Mouse (Mus musculus) heart, postnatal 4 days (tissue): ENCODE results near the gene Rab6b. TPM values are rescaled to one million over a fixed set of nuclear protein-coding genes. Genes with fewer than 3 reads are reported as not detected.

Source experiments
- DNase-seq: peaks from one replicate; pipeline ENCODE4 v3.0.0; 2021
- total RNA-seq, 2 experiments: library from RNA; stranded (reverse); gene quantifications; 2 replicates each; pipeline ENCODE4 v1.2.3; 2021

Rab6b gene
- total RNA-seq, 2 experiments from 2014 or later: 1.3 to 1.4 TPM

DNA sequence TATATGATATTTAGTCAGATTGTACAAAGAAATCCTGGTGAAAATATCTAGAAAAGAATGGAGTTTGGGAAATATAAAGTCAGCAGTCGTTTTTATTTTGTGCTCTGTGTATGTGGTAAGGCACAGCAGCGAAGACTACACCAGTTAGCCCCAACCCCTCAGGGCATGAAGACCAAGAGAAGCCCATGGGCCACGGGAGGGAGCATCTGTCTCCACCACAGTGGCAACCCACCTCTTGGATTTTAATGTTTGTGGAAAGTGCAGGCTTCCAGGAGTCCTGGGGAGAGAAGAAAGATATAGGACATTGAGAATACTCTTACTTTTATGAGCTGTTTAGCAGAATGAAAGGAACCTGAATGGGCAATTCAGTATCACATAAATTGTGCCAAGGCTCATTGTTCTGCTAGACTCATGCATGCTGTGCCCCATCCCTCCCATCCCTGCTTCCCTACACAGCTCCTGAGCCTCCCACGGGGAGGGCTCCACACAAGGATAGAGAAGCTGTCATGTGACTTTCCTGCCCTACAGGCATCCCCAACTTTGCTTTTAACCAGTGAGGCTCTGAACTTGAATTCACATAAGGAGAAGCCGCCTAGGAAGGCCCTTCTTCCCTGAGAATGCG is 97.3 kb downstream of the Rab6b start:
- no peak for DNase-seq

DNA sequence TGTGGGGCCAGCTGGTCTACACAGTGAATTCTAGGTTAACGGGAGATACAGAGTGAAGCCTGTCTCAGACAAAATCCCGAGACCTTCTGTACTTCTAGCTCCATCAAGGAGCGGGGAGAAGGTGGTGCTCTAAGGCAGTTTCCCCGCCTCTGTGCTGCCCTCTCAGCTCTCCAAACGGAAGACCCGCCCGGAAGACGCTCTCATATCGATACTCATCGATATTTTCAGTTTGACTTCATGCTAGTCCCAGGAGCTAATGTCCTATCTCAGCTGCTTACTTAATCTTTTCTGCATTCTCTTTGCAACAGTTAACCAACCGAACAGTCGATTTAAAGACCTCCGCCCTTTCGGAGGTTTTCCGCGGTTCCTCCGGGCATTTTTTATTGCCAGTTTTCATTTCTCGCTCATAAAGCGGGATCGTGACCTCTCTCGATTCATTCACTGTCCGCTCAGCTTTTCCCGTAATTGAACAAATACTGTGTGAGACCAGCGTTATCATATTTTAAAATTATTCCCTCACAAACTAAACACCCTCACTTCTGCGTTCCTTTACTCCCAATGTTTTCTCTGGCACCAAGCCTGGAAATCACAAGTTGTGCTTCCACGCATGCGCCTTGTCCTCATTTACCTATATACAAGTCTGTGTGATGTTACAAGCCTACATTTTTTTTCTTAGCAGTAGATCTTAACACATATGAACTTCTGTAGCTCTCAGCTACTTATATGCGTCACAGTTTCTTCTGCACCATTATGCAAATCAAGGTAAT is 101.2 kb downstream of the Rab6b start:
- peak; percentile 12 for DNase-seq

DNA sequence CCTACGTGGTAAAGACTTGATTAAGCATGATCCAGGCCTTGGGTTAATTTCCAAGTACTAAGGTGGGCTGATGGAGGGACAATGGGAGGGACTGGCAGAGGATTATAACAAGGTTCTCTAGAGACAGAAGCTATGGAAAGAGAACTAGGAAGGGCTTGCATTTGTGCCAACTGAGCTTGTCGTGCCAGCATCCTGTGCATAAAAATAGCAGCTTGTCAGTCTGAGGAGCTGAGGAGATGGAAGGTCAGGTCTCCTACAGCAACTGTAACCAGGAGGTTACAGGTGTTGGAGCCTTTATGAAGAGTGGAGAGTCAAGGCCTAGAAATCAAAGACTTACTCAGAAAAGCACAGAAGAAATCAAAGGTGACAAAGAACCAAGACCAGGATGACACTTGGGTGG is 102.0 kb downstream of the Rab6b start:
- peak; percentile 42 for DNase-seq

DNA sequence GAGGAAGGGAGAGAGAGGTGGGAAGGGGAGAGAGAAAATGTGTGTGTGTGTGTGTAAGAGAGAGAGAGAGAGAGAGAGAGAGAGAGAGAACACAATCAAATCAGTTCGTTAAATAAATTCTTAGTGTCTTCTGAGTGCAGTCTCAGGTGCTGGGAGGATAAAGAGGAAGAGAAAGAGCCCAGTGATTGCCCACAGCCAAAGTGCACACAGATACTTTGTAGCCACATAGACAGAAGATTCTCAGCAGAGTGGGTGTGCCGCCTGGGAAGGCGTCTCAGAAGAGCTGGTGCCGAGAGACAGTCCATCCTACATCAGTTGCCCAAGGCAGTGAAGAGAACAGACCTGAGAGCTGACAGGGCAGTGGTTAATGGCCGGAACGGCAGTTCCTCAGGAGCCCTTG is 102.7 kb downstream of the Rab6b start:
- no peak for DNase-seq

DNA sequence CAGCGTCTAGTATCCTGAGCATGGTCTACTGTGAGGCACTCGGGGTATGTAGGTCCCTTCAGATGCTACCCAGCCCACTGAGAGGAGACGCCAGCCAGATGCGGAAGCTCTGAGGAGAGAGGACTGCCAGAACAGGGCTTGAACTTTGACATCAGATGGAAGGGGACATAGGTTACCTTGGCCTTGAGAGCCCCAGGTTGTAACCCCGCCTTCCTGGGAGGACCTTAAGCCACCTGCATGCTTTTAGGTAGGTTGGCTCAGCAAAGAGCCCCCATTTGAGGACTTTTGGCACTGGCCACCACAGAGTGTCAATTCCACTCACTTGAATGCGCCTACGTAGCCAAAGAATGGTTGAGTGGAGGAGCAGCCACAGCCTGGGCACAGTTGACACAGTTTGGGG is 113.1 kb downstream of the Rab6b start:
- DNase-seq: no peak

DNA sequence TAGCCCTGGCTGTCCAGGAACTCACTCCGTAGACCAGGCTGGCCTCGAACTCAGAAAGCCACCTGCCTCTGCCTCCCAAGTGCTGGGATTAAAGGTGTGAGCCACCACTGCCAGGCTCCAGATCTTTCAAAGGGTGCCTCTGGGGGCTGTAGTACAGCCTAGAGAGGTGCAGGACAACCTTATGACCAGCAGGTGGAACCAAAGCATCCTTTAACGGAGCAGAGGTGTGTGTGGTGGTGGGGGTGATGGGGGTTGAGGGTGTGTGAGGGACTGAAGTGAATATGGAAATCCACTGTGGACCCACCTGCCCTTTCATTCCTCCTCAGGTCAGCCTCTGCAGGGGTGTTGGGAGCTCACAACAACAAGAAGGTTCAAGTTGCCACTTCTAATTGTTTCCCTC is 113.9 kb downstream of the Rab6b start:
- DNase-seq: peak; percentile 35

DNA sequence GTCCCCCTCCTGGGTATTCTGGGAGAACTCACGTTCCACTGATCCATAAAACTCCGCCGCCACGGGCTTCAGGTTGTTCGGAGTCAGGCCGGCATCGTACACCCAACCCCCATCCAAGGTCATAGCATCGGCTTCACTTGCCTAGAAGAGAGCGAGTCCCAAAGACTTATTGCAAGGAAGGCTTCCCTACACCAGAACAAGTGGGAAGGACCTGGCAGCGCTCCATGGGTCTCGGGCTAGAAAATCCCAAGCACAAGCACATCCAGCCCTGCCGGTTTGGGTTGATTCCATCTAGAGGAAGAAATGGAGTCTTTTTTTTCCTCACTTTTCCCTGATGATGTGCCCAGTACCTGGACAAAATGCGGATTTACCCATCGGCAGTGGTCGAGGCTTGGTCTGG is 115.2 kb downstream of the Rab6b start:
- peak; percentile 21 for DNase-seq

DNA sequence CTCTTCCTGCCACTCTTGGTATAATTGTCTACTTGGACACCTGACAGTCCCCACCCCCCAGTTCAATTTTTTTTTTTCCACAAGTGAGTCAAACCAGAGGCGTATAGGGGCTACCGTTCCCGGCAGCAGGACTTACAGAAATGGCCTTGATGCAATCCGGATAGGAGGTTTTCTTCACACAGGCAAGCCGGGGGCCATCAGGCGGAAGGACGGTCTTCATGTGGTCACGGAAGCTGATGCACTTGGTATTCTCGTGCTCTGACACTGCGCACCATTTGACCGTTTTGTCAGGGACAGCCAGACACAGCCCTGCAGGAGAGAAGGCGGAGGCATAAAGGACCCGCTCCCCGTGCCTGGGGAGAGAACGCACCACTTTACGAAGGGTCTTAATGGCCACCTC is 116.2 kb downstream of the Rab6b start:
- no peak for DNase-seq

DNA sequence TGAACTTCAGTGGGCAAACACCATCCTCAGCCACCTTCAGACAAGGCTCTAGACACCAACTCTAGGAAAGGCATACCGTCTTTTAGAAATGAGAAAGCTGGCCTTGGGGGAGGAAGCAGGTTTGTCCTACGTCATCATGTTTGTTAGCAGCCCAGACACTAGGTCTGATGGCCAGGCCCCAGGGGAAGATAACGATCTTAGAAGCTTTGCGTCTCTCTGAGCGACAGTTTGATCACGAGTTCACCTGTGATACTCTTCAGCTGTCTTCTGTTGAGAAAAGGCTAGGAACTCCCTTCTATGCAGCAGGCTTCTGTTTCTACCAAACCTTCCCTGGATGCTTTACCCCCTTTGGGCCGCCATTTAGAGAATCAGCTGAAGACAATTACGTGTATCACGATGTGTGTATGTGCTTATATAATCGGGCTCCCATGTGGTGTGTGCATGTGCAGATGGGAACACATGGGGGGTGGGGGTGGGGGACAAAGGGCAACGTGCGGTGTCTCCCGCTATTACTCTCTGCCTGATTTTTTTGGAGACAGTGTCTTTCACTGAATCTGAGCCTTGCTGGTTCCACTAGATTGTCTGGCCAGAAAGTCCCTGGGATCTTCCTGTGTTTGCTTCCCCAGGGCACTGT is 116.9 kb downstream of the Rab6b start:
- no peak for DNase-seq

DNA sequence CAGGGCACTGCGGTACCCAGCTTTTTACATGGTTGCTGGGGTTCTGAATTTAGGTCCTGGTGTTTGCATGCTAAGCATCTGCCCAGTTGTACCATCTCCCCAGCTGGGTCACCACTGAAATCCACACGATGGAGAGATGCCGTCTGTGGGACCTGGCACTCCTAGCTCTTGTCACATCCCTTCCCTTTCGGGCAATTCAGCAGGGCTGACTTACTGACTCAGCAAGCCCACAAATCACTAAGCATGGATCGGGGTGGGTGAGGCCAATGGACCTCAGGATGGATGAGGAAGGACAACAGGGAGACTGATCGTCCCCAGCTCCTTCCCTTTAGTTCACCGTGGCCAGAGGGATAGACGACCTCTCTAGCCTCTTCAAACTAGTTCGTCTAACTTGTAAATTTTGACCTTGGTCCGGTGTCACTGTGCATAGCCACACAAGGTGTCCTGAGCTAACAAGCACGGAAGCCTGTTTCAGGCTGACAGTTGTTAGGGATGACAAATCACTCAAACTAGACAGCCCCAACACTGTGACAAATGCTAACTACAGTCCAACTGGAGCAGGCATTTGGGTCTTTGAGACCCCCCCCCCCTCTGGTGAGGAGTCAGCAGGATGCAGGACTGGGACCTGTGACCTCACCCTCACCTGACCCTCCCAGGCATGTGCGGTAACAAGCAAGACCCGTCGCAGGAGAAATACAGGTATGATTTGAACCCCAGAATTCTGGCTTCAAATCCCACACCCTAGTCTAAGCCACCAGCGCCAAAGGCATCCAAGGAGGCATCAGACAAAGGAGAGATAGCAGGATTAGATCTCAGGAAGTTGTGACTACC is 117.7 kb downstream of the Rab6b start:
- no peak for DNase-seq

DNA sequence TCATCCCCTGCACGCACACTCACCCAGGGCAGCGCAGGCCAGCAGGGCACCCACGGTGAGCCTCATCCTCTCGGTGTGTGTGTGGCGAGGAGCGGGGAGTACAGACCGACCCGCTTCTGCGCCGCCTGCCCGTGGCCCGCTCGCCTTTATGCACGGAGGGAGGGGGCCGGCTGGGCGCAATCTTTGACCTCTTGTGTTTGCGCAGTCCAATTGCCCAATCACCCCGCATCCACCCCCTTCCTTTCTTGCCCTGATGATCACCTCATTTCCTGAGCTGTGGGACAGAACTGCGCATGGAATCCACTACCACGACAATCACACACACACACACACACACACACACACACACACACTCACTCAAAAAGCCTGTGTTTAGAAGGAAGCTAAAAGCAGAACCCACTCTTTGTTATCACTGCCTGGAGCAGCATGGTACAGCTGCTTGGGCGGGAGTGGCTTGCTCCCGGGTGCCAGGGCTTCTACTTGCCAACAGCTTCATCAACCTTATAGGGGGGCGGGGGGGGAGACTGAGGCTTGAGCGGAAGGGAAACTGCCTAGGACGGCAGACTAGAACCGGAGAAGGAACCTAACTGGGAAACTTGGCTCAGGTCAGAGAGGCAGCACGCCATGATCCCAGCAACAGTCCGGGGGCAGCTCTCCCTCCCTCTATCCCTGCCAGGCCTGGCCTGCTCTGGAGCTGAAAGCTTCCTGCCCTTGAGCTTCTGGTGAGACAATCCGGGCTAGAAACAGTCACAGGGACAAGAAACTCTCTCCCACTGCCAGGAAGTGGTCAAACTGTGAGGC is 118.8 kb downstream of the Rab6b start, which contains the start of the genes Gm20425 and Trf:
Gm20425 (minus strand) TSS at position 157 of the 801 bp plus-strand sequence.
Trf (minus strand) TSS at position 294 of the 801 bp plus-strand sequence.
- DNase-seq: peak; percentile 49

DNA sequence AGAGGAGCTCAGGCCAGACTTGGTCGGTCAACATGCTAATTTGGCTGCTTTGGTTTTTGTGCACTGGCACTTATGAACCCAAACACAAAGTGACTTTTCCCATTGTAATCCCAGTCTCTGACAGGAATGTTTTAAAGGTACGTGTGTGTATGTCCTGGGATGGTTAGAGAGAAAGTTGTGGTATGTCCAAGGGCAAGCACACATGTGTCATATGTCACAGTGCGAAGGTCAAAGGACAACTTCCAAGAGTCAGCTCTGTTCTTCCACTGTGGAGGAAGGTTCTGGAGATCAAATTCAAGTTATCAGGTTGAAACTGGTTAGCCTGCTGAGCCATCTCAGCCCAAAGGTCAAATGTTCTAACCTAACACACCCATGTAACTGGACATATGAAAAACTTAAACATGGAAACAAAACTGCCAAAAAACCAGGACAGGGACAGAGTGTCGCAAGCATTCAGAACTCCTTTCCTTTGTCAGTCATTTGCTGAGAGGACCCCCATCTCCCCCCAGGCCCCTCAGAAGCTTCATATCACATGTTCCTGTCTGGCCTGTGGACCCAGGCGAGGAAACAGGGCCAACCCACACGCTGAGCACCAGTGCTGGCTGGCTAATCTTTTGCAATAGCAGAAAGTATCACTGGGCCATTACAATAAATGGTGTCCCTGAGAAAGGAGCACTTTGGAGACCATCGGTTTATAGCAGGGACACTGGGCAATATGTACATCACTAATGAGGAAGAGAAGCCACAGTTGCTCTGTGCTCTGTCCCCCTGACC is 120.8 kb downstream of the Rab6b start:
- DNase-seq: no peak

DNA sequence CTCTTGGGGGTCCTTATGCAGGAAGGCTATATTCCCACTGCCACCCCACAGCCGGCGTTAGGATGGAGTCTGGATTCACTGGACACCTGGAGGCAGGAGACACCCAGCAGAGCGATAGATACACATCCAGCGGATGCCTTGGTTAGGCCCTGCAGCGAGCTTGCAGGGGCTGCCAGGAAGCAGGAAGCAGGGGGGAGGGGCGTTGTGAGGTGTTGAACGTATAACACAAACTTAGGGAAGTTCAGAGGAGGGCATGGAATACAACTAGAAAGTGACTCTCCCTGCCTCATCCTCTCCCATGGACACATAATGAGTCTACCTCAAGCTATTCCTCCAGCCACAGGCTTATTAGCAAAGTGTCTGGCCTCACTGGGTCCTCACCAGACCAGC is 121.4 kb downstream of the Rab6b start:
- DNase-seq: no peak

DNA sequence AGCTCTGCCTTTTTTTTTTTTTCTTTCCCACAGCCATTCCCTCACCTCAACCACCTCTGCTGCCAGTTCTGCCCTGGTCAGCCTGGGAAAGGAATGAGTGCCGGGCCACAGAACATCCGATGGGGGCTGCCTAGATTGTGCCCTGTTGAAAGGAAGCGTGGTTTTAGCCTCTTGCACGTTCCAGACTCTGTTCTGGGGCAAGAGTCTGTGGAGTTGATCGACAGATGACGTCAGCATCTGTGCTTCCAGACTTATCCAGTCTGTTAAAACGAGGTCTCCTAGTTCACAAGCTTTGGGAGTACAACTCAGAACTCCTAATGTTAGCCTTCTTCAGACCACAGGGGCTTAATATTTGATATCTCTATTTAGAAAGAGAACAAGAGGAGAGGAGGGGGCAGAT is 122.5 kb downstream of the Rab6b start:
- DNase-seq: no peak

DNA sequence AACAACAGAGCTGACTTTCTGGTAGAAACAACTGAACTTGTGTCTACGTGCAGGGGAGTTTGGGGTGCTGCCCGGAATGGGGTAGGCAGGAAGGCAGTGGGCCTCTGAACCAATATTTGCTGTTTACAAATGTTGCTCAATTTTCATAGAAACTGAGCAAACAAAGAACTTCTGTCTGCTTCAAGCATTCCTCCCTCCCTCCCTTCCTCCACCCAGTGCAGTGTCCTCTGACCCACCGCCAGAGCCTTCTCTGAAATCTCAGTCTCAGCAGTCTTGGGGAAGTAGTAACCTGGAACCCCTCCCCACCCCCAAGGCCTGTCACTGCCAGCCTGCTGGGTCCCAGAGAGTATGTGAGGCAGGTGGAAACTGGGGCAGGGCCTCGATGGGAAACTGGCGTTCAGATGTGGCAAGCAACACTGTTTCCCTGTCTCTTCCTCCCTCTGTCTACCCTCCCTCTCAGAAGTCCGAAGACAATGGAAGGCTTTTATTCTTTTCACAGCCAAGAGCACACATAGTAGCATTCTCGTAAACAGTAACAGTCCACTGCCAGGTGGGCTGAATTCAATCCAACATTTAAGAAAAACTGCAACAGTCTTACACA is 123.1 kb downstream of the Rab6b start:
- no peak for DNase-seq

Other genes with a start within 250 kb of the Rab6b start
- 1 to 10 TPM; 9.5 to 10.0 TPM for gene Slco2a1, start 123.1 kb upstream of the Rab6b start, total RNA-seq
- 10 to 100 TPM; 24.9 to 26.7 TPM for gene Srprb, start 90.3 kb downstream of the Rab6b start, total RNA-seq
- 1 to 10 TPM; 4.9 to 6.7 TPM for gene Gm20425, start 118.5 kb downstream of the Rab6b start, total RNA-seq
- 10 to 100 TPM; 19.2 to 21.1 TPM for gene Trf, start 118.7 kb downstream of the Rab6b start, total RNA-seq
- under 1 TPM; 0.23 to 0.48 TPM for gene 1300017J02Rik, start 193.3 kb downstream of the Rab6b start, total RNA-seq
- gene Topbp1, start 193.4 kb downstream of the Rab6b start, total RNA-seq: 10 to 100 TPM; 58.6 to 65.2 TPM